Mouse (Mus musculus) megakaryocyte progenitor cell, adult 5-6 weeks (primary cell): Measurements from ENCODE around the gene Exoc6b. TPM values are rescaled to one million over a fixed set of nuclear protein-coding genes. Genes with fewer than 3 reads are reported as not detected.

Source experiments
- ATAC-seq: replicated peaks from 2 replicates; pipeline ENCODE4 v1.8.0; 2016; ENCODE audit warnings: mild to moderate bottlenecking, moderate TSS enrichment, inconsistent platforms; ENCODE audit not compliant: poor library complexity
- total RNA-seq, 2 experiments: library from RNA; stranded (forward) in 1 of 2; stranded (reverse) in 1 of 2; fragments of 157-497, 149-512 nt in 1 of 2; fragments of 200-1000 nt in 1 of 2; gene quantifications; 2 replicates each; pipeline versions ENCODE4 v1.2.3 to v1.2.4; 2015 to 2017

The Exoc6b gene
- total RNA-seq, 2 experiments from 2014 or later, result 6.2 to 9.5 TPM

DNA sequence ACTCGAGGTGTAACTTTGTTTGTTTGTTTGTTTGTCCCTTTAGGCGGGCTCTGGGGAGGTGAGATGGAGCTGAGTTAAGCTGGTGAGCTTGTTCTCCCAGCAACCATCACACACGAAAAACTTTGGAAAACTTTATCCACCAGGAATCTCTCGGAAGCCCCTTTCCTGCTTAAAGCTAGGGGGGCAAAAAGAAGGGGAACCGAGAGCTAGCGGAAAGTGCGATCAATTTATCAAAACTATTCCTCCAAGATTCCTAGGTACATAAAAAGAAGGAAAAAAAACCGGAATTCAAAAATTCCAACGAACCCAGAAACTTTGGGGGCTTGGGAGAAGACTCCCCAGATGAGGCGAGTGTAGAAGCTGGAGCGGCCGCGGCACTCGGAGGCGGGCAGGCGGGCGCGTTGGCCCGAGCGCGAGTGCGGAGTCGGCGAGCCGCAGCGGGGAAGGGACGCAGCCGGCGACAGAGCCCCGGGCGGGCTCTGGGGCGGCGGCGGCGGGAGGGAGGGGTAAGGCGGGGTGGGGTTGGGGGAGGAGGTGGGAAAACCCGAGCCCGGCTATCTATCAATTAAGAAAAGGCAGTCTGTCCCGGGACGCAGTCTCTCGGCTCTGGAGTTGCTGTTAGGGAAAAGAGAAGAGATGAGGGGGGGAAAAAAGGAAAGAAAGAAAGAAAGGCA lies 481.0 kb downstream of the Exoc6b start:
- no peak for ATAC-seq

DNA sequence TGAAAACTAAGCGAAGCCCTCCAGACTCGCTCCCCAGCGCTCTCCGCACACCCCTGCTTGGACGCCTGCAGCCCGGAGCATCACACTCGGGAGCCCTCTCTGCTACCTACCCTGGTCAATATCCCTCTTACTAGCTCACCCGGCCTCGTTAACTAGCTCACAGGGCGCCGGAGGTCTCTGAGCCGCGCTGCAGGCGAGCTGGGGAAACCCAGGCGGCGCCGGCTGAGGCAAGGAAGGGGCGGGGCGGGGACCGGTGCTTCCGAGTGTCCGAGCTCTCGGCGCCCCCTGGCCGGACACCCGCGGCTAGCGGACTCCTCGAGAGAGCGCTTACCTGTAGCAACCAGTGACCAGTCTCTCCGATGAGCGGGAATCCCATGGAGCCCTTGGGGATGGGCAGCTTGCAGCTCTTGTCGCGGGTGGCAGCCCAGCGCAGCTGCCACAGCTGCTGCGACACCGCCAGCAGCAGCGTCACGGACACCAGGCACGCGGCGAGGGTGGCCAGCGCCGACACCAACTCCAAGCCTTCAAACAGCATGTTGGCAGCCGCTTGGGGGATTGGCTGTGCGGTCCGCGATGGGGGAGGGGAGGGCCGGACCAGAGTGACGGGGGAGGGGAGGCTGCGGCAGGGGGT lies 481.7 kb downstream of the Exoc6b start:
- 0 out of 2 replicates have a peak, but pooled peaks have one; percentile 12 for ATAC-seq

DNA sequence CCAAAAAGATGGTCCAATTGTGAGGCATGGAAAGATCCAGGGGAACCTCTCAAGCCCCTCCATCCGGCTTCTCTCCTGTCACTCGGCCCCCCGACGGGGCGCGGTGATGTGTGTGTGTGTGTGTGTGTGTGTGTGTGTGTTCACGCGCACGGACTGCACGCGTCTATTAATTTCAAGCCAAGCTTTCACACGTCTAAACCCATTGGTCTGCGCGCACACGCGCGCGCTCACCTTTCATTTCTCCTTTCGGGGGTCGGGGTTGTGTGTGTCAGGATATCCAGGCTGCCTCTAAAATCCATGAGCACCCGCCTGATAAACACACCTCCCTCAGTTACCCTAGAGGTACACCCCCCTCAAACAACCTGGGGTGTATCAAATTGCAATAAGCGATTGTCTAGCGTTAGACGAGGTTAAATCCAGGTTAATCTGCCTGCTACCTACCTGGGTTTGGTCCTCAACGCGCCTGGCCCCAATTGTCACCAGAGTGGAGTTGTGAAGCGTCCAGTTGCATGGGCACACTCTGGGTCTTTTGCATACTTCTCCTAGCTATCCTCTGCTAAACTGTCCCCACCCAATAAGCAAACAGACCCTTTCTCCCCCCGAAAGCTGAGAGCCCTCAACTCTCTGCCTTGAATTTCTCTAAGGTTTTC lies 482.6 kb downstream of the Exoc6b start:
- no peak for ATAC-seq

DNA sequence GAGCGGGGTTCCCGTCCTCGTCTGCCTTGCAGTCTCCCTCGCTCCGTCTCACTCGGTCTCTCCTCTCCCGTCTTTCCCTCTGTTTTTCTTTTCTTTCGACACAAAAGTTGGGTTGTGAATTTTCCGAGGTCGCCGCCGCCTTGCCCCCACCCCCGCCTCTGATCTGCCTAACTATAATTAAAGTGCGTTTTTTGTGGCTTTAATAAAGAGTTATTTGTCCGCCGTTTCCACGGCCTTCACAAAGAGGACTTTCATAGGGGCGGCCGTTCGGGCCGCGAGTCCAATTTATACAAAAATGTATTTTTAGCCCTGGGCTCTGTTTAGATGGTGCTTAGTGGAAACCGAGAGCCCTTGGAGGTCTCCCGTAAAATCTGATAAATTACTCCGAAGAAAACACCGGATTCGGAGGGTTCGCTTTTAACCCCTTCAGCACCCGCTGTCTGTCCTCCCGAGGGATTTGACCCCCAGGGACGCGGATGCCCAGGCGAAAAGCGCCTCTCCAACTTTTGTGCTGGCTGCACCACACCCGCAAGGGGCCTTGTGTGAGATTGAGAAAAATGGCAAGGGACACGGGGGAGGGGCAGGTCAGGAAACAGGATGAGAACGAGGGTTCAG lies 483.5 kb downstream of the Exoc6b start:
- no peak for ATAC-seq

DNA sequence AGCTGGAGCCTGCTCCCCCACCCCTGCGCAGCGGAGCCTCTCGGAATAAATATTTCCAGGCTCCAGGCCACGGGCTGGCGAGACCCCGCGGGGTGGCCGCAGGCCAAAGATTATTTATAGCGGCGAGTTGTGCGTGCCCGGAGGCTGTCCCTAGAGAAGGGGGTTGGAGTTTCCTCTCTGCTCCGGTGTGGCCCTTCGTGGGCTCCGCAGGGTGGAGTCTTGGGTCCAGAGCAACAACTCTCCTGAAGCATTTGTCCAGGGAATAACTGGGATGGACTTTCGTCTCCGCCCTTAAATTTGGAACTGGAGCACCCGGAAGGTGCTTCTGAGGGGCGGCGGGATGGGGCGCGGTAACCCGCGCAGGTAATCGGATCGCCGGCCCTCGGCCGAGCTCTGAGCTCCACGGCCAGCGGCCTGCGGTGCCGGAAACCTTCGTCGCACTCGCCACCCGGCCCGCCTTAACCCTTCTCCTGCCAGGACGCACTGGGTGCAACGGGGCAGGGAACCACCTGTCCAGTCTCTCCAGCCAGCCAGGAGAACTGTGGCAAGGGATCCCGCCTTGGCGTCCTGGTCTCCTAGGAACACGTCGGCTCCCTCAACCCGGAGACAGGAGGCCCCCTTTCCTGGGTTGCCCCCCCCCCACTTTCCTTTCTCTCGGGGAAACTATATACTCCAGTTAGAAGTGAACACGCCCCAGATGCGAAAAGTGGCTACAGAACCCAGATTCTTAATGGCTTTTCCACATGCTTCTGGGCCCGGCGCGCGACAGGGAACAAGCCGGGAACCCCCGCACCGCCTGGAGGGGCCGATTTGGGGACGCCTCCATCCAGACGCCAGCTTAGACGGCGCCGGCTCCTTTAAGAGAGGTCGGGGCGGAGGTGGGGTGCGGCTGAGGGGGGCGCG lies 484.3 kb downstream of the Exoc6b start:
- no peak for ATAC-seq

DNA sequence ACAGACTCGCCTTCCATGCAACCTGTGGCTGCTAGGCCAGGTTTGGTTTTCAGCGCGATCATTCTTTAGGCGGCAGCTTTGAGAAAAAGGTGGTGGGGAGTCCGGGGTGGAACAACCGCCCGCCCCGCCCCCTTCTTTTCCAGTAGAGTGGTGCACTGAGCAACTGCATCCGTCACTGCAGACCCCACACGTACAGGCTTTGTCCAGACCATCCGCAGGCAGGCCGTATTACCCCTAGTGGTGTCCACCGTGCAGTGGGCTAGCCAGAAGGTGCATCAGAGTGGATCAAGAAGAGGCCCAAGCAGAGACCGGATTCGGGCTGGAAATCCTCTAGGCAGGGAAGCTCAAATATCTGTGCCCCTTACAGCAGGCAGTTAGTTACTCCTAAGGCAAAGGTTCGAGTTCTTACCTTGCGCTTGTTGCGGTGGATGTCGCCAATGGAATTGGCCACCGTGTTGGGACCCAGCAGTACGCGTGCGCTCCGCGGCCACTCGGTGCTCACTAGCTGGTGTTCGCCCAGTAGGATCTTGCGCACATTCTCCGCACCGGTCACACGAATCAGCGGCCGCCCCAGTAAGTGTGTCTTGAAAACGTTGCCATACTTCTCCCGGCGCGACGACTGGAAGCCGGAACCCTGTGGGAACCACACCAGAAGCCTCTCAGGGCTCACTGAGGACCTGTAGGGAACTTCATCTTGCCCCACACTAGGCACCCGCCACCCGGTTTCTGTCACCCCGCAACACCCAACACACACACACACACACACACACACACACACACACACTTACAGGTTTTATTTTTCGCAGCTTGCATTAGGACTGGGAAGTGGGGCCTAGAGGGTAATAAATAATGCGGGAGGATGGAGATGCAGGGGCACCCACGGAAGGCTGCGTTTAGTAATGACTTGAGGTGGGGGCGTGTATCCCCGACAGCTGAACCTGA lies 485.2 kb downstream of the Exoc6b start:
- ATAC-seq, result 0 out of 2 replicates have a peak, but pooled peaks have one; percentile 6

DNA sequence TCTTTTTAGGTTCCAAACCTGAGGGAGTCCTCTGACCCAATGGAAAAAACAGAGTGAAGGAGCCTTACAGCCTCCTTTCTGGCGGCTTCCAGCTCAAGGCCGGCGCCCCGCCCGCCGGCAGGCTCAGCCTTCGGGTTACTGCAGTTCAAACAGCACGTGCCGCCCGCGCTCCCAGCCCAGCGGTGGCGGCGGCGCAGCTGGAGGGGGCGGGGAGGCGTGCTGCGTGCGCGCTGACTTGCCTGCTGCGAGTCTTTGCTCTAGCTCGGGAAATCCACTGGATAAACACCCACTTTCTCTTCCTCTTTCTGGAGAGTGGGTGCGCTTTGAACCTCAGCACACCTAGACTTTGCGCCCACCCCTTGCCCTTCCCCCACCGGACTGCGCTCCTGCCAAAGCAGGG lies 485.9 kb downstream of the Exoc6b start:
- peak; percentile 75 for ATAC-seq

DNA sequence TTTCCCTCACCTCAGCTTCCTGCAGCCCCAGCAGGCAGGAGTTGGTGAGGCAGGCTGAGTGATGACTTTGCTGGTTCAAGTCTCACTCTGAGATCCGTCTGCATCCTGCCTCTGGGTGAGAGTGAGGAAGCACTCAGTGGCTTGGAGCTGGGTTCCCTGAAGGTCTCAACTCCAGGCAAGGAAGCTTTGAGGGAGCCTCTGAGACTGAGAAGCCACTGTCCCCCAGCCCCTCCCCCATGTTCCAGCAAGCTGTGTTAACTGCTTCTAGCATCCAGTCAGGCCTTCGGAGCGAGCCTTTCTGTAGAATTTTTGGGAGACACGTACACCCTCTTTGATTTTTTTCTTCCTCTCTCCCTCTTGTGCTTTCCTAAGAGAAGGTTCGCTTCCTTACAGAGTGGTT lies 486.5 kb downstream of the Exoc6b start:
- no peak for ATAC-seq

DNA sequence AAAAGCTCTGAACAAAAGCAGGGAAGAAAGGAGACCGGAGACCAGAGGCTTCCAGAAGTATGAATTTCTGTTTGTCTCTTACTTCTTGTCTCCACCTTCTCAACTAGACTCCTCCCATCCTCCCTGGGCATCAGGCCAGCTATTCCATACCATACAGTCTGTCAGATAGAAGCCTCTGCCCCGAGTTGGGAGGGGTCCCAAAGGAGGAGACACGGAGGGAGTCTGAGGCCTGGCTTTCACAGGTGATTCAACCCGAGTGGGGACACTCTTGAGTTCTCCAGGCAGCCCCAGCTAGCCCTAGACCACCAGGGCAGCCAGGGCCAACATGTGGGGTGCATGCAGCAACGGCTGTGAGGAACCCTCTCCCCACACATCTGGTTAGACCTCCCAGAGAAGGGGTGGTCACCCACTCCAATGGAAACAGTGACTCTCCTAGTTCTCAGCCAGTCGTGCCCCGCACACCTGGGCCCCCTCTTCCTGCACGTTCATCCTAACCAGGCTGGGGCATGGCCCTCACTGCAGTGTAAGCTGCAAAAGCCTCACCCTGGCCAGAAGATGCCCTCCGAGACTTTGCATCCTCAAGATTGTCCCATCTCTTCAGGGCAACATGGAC lies 487.4 kb downstream of the Exoc6b start:
- no peak for ATAC-seq

DNA sequence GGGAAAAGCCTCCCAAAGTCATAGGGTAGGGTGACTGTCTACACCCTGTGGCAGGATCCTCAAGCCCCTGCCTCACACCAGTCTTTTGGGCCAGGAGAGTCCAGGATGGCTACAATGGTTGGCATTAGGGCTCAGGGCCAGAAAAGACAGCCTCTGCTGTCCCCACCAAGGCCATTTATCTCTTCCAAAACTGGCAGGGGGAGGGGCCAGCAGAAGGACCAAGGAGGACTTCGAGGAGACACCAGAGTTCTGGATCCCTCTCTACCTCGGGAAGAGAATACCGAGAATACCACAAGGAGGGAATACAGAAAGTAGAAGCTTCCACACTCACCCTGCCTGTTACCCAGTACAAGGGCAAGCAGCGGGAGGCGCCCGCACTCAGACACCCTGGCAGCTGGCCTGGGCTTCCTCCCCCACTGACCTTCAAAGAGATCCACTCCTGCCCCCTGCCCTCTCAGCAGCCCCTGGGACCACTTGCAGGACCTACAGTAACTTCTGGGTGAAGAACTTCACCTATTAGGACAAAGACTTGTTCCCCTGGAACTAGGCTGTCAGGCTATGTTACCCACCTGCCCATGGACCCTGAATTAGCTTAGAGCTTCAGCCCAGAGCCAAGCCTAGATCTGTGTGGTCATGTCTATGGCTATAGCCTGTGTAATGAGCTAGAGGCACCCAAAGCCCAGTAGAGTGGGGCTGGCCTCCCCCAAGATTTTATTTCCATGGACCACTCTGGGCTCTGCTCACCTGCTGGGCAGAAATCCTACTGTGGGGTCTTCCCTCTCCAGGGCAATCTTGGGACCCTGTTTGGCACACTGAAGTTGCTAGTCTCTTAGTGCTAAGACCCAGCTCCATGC lies 488.1 kb downstream of the Exoc6b start:
- ATAC-seq, result no peak

DNA sequence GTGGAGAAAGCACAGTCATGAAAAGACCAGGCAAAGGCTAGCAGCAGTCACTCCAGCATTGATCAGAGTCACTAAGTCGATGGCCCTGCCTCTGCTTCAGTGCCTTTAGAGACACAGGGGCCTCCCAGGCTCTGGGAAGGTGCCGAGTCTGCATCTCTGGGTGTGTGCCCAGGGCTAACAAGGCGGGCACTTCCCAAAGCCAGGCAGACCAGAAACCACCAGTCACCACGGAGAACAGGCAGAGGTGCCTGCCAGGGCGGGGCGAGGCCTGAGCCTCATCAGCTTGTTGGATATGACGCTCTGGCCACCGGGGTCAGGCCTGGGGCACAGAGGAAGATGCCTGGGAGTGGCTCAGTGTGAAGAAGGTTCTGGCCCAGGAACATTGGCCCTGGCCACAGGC lies 489.8 kb downstream of the Exoc6b start:
- no peak for ATAC-seq

DNA sequence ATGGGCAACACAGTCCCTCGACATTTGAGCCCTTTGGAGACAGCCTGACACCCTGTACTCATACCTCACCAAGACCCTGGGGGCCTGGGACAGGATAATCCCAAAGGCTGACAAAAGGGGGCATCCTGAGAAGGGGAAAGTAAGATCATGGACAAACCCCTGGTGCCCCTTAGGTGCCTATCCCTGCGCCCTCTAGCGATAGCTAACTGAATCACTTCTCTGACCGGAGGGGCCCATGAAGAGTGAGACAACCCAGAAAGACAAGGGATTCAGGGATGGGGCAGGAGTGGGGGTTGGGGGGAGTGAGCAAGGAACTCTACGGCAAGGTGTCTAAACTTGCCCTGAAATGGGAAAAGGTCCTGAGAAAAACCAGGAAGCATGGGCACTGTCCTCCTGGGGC lies 490.4 kb downstream of the Exoc6b start:
- ATAC-seq, result peak; percentile 47

DNA sequence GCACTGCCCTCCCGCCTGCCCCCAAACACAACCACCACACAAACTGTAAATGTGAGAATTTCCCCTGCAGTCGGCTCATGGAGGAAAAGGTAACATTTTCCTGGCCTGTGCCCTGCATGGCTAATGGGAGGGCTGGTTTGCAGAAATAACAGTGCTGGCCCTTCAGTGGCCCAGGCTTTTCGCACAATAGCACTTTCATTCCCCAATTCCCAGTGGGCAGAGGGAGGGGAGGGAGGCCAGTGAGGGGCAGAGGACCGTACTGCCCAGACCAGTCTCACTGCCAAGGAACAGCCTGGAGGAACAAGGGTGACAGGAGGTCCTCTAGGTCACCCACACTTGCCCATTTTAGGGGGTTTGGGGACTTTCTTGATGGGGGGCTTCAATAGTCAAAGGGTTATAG lies 491.4 kb downstream of the Exoc6b start:
- no peak for ATAC-seq

DNA sequence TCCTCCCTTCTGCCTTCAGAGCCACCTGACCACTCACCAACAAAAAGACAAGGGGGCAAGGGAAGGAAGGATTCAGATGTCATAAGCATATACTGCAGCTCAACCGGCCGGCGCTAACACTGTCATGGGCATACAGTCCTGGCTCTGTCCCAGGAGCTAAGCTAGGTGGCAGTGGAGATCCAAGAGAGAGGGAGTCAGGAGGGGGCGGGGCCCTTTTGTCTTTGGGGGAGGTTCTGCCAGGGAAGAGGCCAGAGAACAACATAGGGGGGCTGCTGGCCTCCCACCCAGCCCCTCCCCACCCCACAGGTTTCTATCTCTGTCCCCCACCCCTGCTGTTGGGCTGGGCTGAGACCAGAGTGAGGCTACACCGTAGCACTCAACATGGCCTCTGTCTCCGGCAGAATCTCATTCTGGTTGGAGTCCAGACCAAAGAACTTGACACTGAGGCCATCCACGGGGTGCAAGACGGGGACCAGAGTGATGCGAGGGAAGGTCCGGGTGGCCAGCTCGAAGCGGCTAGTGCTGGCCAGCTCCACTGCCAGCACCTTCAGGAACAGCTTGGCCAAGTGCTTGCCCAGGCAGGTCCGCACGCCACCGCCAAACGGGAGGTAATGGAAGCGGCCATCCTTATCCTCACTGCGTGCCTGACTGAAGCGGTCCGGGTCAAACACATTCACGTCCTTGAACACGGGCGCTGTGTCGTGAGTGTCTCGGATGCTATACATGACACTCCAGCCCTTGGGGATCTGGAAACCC lies 495.2 kb downstream of the Exoc6b start:
- ATAC-seq, result peak; percentile 45

DNA sequence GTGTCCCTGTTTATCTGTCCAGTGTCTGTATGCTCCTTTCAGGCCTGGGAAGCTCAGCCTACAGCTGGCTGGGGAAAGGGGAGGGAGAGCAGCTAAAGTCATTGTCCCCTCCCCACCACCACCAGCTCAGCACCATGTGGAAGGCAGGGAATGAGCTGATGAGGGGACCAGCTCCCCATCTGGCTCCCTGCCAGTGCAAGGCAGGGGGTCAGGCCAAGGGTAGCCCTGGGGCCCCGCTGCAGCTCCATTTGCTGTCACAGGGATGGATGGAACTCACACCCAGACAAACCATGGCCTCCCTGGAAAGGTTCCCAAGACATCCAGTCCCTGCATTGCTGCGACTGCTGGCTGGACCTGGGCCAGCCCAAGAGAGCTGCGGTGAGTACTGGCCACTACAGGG lies 499.3 kb downstream of the Exoc6b start:
- ATAC-seq, result no peak

DNA sequence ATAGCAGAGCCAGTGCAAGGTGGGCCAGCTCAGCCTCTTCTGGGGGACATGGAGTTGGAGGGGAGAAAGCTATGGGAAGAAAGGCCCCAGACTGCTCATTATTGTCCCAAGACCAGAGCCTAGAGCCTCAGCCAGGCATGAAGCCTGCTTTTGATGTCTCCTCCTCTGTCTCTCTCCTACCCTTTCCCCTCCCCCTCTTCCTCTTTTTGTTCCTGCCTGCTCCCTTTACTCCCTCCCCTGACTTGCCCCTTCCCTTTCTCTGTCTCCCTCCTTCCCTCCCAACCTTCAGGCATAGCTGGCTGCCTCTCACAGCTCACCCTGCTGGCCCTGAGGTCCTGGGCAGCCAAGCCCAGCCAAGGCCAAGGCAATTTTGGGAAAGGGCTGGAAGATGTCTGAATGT lies 499.7 kb downstream of the Exoc6b start:
- ATAC-seq, result peak; percentile 71

DNA sequence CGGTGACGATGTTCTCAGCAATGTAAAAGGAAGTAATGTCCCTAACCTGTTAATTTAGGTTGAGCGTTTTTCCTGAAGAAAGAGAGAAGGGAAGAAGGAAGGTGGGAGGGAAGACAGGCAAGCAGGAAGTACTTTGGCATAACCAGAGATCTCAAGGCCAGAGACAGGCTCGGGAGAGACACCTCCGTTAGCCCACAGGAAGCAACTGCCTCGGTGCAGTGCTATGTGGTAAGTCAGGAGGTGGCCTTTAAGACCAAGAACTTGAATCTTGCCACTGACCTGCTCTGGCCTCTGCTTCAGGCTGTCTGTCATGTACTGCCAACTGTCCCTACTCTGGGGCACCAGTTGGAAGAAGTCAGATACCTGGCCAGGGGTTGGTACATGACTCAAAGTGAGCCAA lies 500.4 kb downstream of the Exoc6b start:
- ATAC-seq, result peak; percentile 69
